Mouse (Mus musculus): Measurements from ENCODE around the gene Ptprj. TPM values are rescaled to one million over a fixed set of nuclear protein-coding genes. Genes with fewer than 3 reads are reported as not detected.

Ptprj gene
- polyA plus RNA-seq, 1 experiment from 2014 or later = 4.2 TPM

- Histone ChIP-seq H3K27ac (ENCODE audit: low read length) (no peak overlapping the region), H3K9ac (replicated peaks; ENCODE audit: low read depth) (no peak overlapping the region), H3K9me3 (ENCODE audit: low read length) (no peaks in the 10 kb centered on the region), H3K27me3 (replicated peaks; ENCODE audit: insufficient read depth, low read length) (no peaks in the 10 kb centered on the region), H3K4me1 (ENCODE audit: insufficient read depth, low read depth, low read length) (no peaks in the 10 kb centered on the region; the same call in 1 of the 2 replicates), H3K4me2 (replicated peaks; ENCODE audit: low read depth, low read length) (no peak overlapping the region), H3K36me3 (ENCODE audit: insufficient read depth, low read length) (no peaks in the 10 kb centered on the region), H3K4me3 (ENCODE audit: low read depth, low read length) (no peak overlapping the region)
- DNase-seq (ENCODE audit: low spot score) = peak; percentile 58
- 49% methylated on average over 6 of the region's 6 CpGs for WGBS
- peak; percentile 44 for TF ChIP-seq CTCF (IDR thresholded peaks at IDR 0.05)
- peak; percentile 35; the same call in 1 of the 2 replicates for TF ChIP-seq EP300 (IDR thresholded peaks at IDR 0.05)
- ATAC-seq = peak; percentile 79
These were observed 75.7 kb downstream of the Ptprj start for GRCm38 (mm10) chr2:90504731-90505171.

- H3K4me1 ChIP-seq (ENCODE audit: insufficient read depth, low read depth, low read length) = no peaks in the 10 kb centered on the region; the same call in 1 of the 2 replicates
- H3K36me3 ChIP-seq (ENCODE audit: insufficient read depth, low read length) = no peaks in the 10 kb centered on the region
- H3K4me2 ChIP-seq (replicated peaks; ENCODE audit: low read depth, low read length) = no peak overlapping the region
- H3K27ac ChIP-seq (ENCODE audit: low read length) = no peak overlapping the region
- no peak overlapping the region for H3K4me3 ChIP-seq (ENCODE audit: low read depth, low read length)
- 61% methylated on average over 3 of the region's 3 CpGs for WGBS
- no peaks in the 10 kb centered on the region for H3K27me3 ChIP-seq (replicated peaks; ENCODE audit: insufficient read depth, low read length)
- DNase-seq (ENCODE audit: low spot score) (no peak), ATAC-seq (no peak)
- TF ChIP-seq CTCF (IDR thresholded peaks at IDR 0.05) (no peak), EP300 (IDR thresholded peaks at IDR 0.05) (no peak)
- no peak overlapping the region for H3K9ac ChIP-seq (replicated peaks; ENCODE audit: low read depth)
- no peaks in the 10 kb centered on the region for H3K9me3 ChIP-seq (ENCODE audit: low read length)
These were observed 77.1 kb downstream of the Ptprj start for GRCm38 (mm10) chr2:90503182-90503833.

GRCm38 (mm10) chr2:90502738-90503137 lies 77.7 kb downstream of the Ptprj start:
- H3K4me1 ChIP-seq (ENCODE audit: insufficient read depth, low read depth, low read length) = no peaks in the 10 kb centered on the region; the same call in 1 of the 2 replicates
- TF ChIP-seq CTCF (IDR thresholded peaks at IDR 0.05) = no peak
- TF ChIP-seq EP300 (IDR thresholded peaks at IDR 0.05) = no peak
- no peaks in the 10 kb centered on the region for H3K36me3 ChIP-seq (ENCODE audit: insufficient read depth, low read length)
- DNase-seq (ENCODE audit: low spot score) (no peak), ATAC-seq (no peak)
- no peak overlapping the region for H3K27ac ChIP-seq (ENCODE audit: low read length)
- H3K9me3 ChIP-seq (ENCODE audit: low read length) = no peaks in the 10 kb centered on the region
- H3K4me3 ChIP-seq (ENCODE audit: low read depth, low read length) = no peak overlapping the region
- H3K27me3 ChIP-seq (replicated peaks; ENCODE audit: insufficient read depth, low read length) = no peaks in the 10 kb centered on the region
- H3K4me2 ChIP-seq (replicated peaks; ENCODE audit: low read depth, low read length) = no peak overlapping the region
- no peak overlapping the region for H3K9ac ChIP-seq (replicated peaks; ENCODE audit: low read depth)

- DNase-seq (ENCODE audit: low spot score) (no peak), ATAC-seq (no peak)
- TF ChIP-seq EP300 (IDR thresholded peaks at IDR 0.05) (no peak), CTCF (IDR thresholded peaks at IDR 0.05) (no peak)
- H3K9me3 ChIP-seq (ENCODE audit: low read length) = no peaks in the 10 kb centered on the region
- no peak overlapping the region for H3K4me3 ChIP-seq (ENCODE audit: low read depth, low read length)
- H3K9ac ChIP-seq (replicated peaks; ENCODE audit: low read depth) = no peak overlapping the region
- WGBS = 27% methylated on average over 3 of the region's 3 CpGs
- H3K4me2 ChIP-seq (replicated peaks; ENCODE audit: low read depth, low read length) = no peak overlapping the region
- H3K27ac ChIP-seq (ENCODE audit: low read length) = no peak overlapping the region
- H3K36me3 ChIP-seq (ENCODE audit: insufficient read depth, low read length) = no peaks in the 10 kb centered on the region
- H3K4me1 ChIP-seq (ENCODE audit: insufficient read depth, low read depth, low read length) = no peaks in the 10 kb centered on the region; the same call in 1 of the 2 replicates
- H3K27me3 ChIP-seq (replicated peaks; ENCODE audit: insufficient read depth, low read length) = no peaks in the 10 kb centered on the region
These were observed 78.7 kb downstream of the Ptprj start for GRCm38 (mm10) chr2:90501708-90502107.

- Histone ChIP-seq H3K9me3 (ENCODE audit: low read length) (no peaks in the 10 kb centered on the region), H3K4me2 (replicated peaks; ENCODE audit: low read depth, low read length) (no peak overlapping the region), H3K4me3 (ENCODE audit: low read depth, low read length) (no peak overlapping the region), H3K27me3 (replicated peaks; ENCODE audit: insufficient read depth, low read length) (no peaks in the 10 kb centered on the region), H3K9ac (replicated peaks; ENCODE audit: low read depth) (no peak overlapping the region), H3K36me3 (ENCODE audit: insufficient read depth, low read length) (no peaks in the 10 kb centered on the region), H3K27ac (ENCODE audit: low read length) (no peak overlapping the region), H3K4me1 (ENCODE audit: insufficient read depth, low read depth, low read length) (no peaks in the 10 kb centered on the region; the same call in 1 of the 2 replicates)
- no peak for TF ChIP-seq CTCF (IDR thresholded peaks at IDR 0.05)
- no peak for TF ChIP-seq EP300 (IDR thresholded peaks at IDR 0.05)
- ATAC-seq (no peak), DNase-seq (ENCODE audit: low spot score) (no peak)
These were observed 79.6 kb downstream of the Ptprj start for GRCm38 (mm10) chr2:90500892-90501291.

- no peak overlapping the region for H3K4me2 ChIP-seq (replicated peaks; ENCODE audit: low read depth, low read length)
- WGBS = 48% methylated on average over 1 of the region's 1 CpGs
- no peaks in the 10 kb centered on the region for H3K36me3 ChIP-seq (ENCODE audit: insufficient read depth, low read length)
- no peaks in the 10 kb centered on the region for H3K27me3 ChIP-seq (replicated peaks; ENCODE audit: insufficient read depth, low read length)
- no peaks in the 10 kb centered on the region for H3K9me3 ChIP-seq (ENCODE audit: low read length)
- TF ChIP-seq EP300 (IDR thresholded peaks at IDR 0.05) = no peak
- no peak for TF ChIP-seq CTCF (IDR thresholded peaks at IDR 0.05)
- H3K4me1 ChIP-seq (ENCODE audit: insufficient read depth, low read depth, low read length) = no peaks in the 10 kb centered on the region
- no peak overlapping the region for H3K27ac ChIP-seq (ENCODE audit: low read length)
- no peak overlapping the region for H3K9ac ChIP-seq (replicated peaks; ENCODE audit: low read depth)
- ATAC-seq = no peak
- H3K4me3 ChIP-seq (ENCODE audit: low read depth, low read length) = no peak overlapping the region
- DNase-seq (ENCODE audit: low spot score) = no peak
These were observed 81.4 kb downstream of the Ptprj start for GRCm38 (mm10) chr2:90499002-90499401.

Data from lung, postnatal 0 days (tissue).